Mouse (Mus musculus) lung, embryonic 15.5 days (tissue): ENCODE measurements around the gene Irf8. TPM values are rescaled to one million over a fixed set of nuclear protein-coding genes. Genes with fewer than 3 reads are reported as not detected.

Experiments used
- ATAC-seq: fragments of 200-750 bp; cut with Nextera tagmentation; 2 replicates; pipeline ENCODE4 v1.8.0; 2017; ENCODE audit warnings: moderate number of reproducible peaks, borderline replicate concordance; ENCODE audit not compliant: low FRiP score, low TSS enrichment; ENCODE audit errors: extremely low read depth
- H3K27ac ChIP-seq: fragments of 300-500 bp; sonication (generic); 2 replicates; pipeline ENCODE4 v1.5.1; 2015; ENCODE audit warnings: moderate library complexity, mild to moderate bottlenecking, inconsistent platforms
- H3K27me3 ChIP-seq: fragments of 300-500 bp; sonication (generic); 2 replicates; pipeline ENCODE4 v1.6.1; 2015; ENCODE audit warnings: inconsistent platforms
- H3K36me3 ChIP-seq: fragments of 300-500 bp; sonication (generic); 2 replicates; pipeline ENCODE4 v1.6.1; 2015; ENCODE audit warnings: inconsistent platforms
- H3K4me1 ChIP-seq: fragments of 300-500 bp; sonication (generic); 2 replicates; pipeline ENCODE4 v1.6.1; 2015; ENCODE audit warnings: inconsistent platforms
- H3K4me2 ChIP-seq: fragments of 300-500 bp; sonication (generic); 2 replicates; pipeline ENCODE4 v1.6.1; 2015; ENCODE audit warnings: inconsistent platforms, mild to moderate bottlenecking, moderate library complexity
- H3K4me3 ChIP-seq: fragments of 300-500 bp; sonication (generic); 2 replicates; pipeline ENCODE4 v1.5.1; 2015; ENCODE audit warnings: mild to moderate bottlenecking, inconsistent platforms
- H3K9ac ChIP-seq: fragments of 300-500 bp; sonication (generic); 2 replicates; pipeline ENCODE4 v1.6.1; 2015; ENCODE audit warnings: inconsistent platforms
- H3K9me3 ChIP-seq: fragments of 300-500 bp; sonication (generic); 2 replicates; pipeline ENCODE4 v1.6.1; 2016; ENCODE audit warnings: inconsistent platforms
- WGBS: fragments of 180-500 bp; shearing (Covaris S2); methylation state at CpG from one replicate; pipeline ENCODE4 v1.1.7; 2015; 5-methylcytosine and 5-hydroxymethylcytosine counted together
- polyA plus RNA-seq: library from polyadenylated mRNA; unstranded; fragments of >200 nt; fragmentation: Nextera tagmentation; extraction: Ambion mirVana; gene quantifications from 2 replicates; pipeline ENCODE4 v1.2.1, GENCODE M21; 2015

Irf8 gene
- 16.4 and 18.1 TPM in 2 replicates for polyA plus RNA-seq

GRCm38 (mm10) chr8:120735770-120736481, at the start of gene Irf8:
Gene Irf8, plus strand, starts transcription at chr8:120736358.
- Histone ChIP-seq H3K4me1 (peaks cover 11% of the 10 kb centered on the region), H3K9me3 (no peaks in the 10 kb centered on the region), H3K27ac (no peak within 1 kb of the TSS), H3K4me2 (peak within 1 kb of the TSS; percentile 93), H3K4me3 (peak within 1 kb of the TSS; percentile 50), H3K36me3 (no peaks in the 10 kb centered on the region), H3K9ac (peak within 1 kb of the TSS; percentile 41), H3K27me3 (peaks cover 44% of the 10 kb centered on the region)
- ATAC-seq = peak; percentile 89
- 1% methylated on average over 59 of the region's 62 CpGs for WGBS

- Histone ChIP-seq H3K4me2 (no peak overlapping the region), H3K4me3 (no peak overlapping the region), H3K9ac (no peak overlapping the region), H3K9me3 (no peaks in the 10 kb centered on the region), H3K27ac (no peak overlapping the region), H3K36me3 (no peaks in the 10 kb centered on the region), H3K27me3 (peaks cover 36% of the 10 kb centered on the region), H3K4me1 (peaks cover 8% of the 10 kb centered on the region)
- 80% methylated on average over 5 of the region's 5 CpGs for WGBS
- no peak for ATAC-seq
Observed at GRCm38 (mm10) chr8:120686576-120686975, 49.6 kb upstream of the Irf8 start.

- peaks cover 36% of the 10 kb centered on the region for H3K27me3 ChIP-seq
- no peak overlapping the region for H3K4me3 ChIP-seq
- no peak overlapping the region for H3K4me2 ChIP-seq
- H3K36me3 ChIP-seq = no peaks in the 10 kb centered on the region
- H3K4me1 ChIP-seq = peaks cover 8% of the 10 kb centered on the region
- H3K9ac ChIP-seq = no peak overlapping the region
- 49% methylated on average over 8 of the region's 8 CpGs for WGBS
- no peak overlapping the region for H3K27ac ChIP-seq
- ATAC-seq = no peak
- H3K9me3 ChIP-seq = no peaks in the 10 kb centered on the region
Observed at GRCm38 (mm10) chr8:120687786-120688185, 48.4 kb upstream of the Irf8 start.

- ATAC-seq = no peak
- no peak overlapping the region for H3K4me3 ChIP-seq
- 79% methylated on average over 7 of the region's 7 CpGs for WGBS
Observed at GRCm38 (mm10) chr8:120688511-120688910, 47.6 kb upstream of the Irf8 start.

DNA sequence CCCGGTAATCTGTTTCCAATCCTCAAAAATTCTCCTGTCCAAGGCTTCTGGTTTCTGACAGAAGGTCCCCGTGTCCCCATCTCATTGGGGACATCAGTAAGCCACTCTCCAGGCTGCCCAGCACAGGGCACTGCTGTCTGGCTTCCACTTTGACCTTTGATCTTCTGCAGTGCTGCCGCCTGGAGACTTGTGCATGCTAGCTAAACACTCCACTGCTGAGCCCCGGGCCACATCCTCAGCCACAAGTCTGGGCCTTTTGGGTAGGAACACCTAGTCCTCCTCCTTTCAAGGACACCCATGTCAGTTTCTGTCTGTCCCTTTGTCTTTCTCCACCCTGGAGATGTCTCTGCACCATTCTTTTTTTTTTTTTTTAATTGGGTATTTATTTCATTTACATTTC, 43.2 kb upstream of the Irf8 start:
- WGBS = 50% methylated on average over 4 of the region's 4 CpGs
- H3K4me1 ChIP-seq = peaks cover 39% of the 10 kb centered on the region

More at GRCm38 (mm10) chr8:120688511-120688910, 47.6 kb upstream of the Irf8 start:
- Histone ChIP-seq H3K27me3 (peaks cover 36% of the 10 kb centered on the region), H3K9ac (no peak overlapping the region), H3K4me1 (peaks cover 10% of the 10 kb centered on the region), H3K27ac (no peak overlapping the region), H3K4me2 (no peak overlapping the region), H3K9me3 (no peaks in the 10 kb centered on the region), H3K36me3 (no peaks in the 10 kb centered on the region)

GRCm38 (mm10) chr8:120693861-120694493, 42.2 kb upstream of the Irf8 start:
- H3K4me3 ChIP-seq = no peak overlapping the region
- peak overlapping the region; percentile 24; the same call in 1 of the 2 replicates for H3K4me2 ChIP-seq
- peak overlapping the region; percentile 58; the same call in 1 of the 2 replicates for H3K27ac ChIP-seq
- peaks cover 16% of the 10 kb centered on the region; the same call in 1 of the 2 replicates for H3K27me3 ChIP-seq
- no peaks in the 10 kb centered on the region for H3K36me3 ChIP-seq
- WGBS = 9% methylated on average over 22 of the region's 22 CpGs
- no peak overlapping the region for H3K9ac ChIP-seq
- no peaks in the 10 kb centered on the region for H3K9me3 ChIP-seq
- peaks cover 49% of the 10 kb centered on the region for H3K4me1 ChIP-seq
- ATAC-seq = peak; percentile 90

More for the DNA sequence above, 43.2 kb upstream of the Irf8 start:
- Histone ChIP-seq H3K27me3 (peaks cover 26% of the 10 kb centered on the region), H3K27ac (no peak overlapping the region), H3K4me2 (no peak overlapping the region), H3K36me3 (no peaks in the 10 kb centered on the region), H3K4me3 (no peak overlapping the region), H3K9ac (no peak overlapping the region), H3K9me3 (no peaks in the 10 kb centered on the region)
- ATAC-seq = no peak

DNA sequence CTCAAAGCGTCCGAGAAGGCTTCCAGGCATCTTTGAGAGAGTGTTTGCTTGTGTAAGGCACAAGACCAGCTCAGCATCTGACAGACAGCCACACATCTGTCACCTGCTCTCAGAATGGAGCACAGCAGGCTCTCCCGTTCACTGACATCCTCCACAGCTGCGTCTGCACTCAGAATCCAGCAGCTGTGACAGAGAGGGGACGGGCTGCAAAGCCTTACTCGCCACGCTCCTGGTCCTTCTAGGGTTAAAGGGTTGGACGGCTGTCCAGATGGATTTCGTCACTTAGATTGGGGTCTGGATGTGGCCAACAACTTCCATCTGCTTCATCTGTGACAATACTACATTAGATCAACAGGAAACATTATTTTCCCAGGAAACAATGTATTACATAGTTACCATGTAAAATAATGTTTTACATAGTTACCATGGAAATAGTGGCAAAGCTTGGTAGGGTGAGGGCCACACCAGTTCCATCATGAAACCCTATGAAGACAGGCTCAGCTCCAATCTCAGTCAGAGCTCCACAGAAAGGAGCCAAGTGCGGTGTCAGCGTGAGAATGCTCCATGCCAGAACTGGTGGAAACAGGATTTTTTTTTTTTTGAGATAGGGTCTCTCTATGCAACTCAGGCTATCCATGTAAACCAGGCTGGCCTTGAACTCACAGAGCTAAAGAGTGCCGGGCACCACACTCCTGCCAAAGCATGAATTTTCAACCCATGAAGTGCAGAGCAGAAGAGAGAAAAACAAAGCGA, 39.6 kb upstream of the Irf8 start:
- Histone ChIP-seq H3K36me3 (no peaks in the 10 kb centered on the region), H3K27me3 (no peaks in the 10 kb centered on the region), H3K27ac (peak overlapping the region; percentile 85), H3K9ac (no peak overlapping the region), H3K4me2 (peak overlapping the region; percentile 3; the same call in 1 of the 2 replicates), H3K9me3 (no peaks in the 10 kb centered on the region), H3K4me3 (no peak overlapping the region), H3K4me1 (peaks cover 62% of the 10 kb centered on the region)
- 25% methylated on average over 13 of the region's 13 CpGs for WGBS
- ATAC-seq = peak; percentile 78

DNA sequence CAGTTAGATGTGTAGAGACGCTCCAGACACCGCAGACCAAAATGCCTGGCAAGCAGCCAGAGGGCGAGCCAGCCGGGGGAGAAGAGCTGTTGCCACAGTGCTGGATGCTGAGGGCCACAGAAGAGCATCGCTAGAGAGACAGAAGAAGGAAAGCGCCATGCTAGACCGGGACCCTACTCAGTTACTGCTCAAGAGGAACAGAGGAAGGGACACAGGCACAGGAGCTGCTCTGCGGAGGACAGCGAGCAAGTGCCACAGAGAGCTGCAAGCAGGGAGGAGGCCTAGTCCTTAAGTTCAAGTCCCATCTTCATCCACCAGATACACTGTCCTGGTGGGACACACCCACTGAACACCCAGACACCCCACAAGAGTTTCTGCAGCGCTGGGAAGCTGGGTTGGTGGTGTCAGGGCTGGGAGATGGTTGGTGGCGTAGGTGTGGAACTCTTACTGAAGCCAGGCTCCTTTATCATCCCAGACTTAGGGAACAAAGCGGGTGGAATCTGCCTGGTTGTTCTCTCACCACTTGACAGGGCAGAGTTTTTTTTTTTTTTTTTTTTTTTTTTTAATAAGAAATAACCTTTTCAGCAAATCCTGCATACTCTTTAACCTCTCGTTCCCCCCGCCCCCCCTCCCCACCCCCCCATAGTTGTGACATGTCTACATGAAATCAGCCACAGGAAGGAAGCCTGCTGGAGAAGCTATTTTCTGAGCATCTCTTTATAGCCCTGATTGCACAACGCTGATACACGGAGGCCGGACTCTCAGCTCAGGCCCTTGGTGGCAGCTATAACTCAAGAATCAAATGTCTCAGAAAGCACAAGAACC, 38.8 kb upstream of the Irf8 start:
- H3K9me3 ChIP-seq = no peaks in the 10 kb centered on the region
- H3K36me3 ChIP-seq = no peaks in the 10 kb centered on the region
- no peak overlapping the region for H3K9ac ChIP-seq
- 0 out of 2 replicates have a peak, but pooled peaks cover 6% of the 10 kb centered on the region for H3K27me3 ChIP-seq
- WGBS = 45% methylated on average over 15 of the region's 17 CpGs
- H3K4me2 ChIP-seq = 0 out of 2 replicates have a peak overlapping the region, but pooled peaks have one; percentile 3
- H3K4me1 ChIP-seq = peaks cover 62% of the 10 kb centered on the region
- no peak for ATAC-seq
- no peak overlapping the region for H3K4me3 ChIP-seq
- peak overlapping the region; percentile 85 for H3K27ac ChIP-seq

DNA sequence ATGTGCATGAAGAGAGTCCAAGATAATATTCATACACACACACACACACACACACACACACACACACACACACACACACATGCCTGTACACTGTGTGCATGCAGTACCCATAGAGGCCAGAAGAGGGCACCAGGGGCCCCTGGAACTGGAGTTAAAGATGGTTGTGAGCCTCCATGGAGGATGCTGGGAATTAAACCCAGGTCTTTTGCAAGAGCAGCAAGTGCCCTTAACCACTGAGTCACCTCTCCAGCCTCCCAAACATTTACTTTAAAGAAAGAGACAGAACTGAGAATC, 38.2 kb upstream of the Irf8 start:
- no peak overlapping the region for H3K9ac ChIP-seq
- no peak overlapping the region for H3K27ac ChIP-seq
- no peak for ATAC-seq

GRCm38 (mm10) chr8:120698426-120698825, 37.7 kb upstream of the Irf8 start:
- H3K9me3 ChIP-seq = no peaks in the 10 kb centered on the region
- ATAC-seq = no peak
- 38% methylated on average over 7 of the region's 7 CpGs for WGBS

More for the DNA sequence above, 38.2 kb upstream of the Irf8 start:
- peaks cover 10% of the 10 kb centered on the region; the same call in 1 of the 2 replicates for H3K27me3 ChIP-seq
- peaks cover 60% of the 10 kb centered on the region for H3K4me1 ChIP-seq
- H3K9me3 ChIP-seq = no peaks in the 10 kb centered on the region
- H3K4me3 ChIP-seq = no peak overlapping the region
- H3K36me3 ChIP-seq = no peaks in the 10 kb centered on the region
- H3K4me2 ChIP-seq = no peak overlapping the region

GRCm38 (mm10) chr8:120699079-120699478, 37.1 kb upstream of the Irf8 start:
- H3K36me3 ChIP-seq = no peaks in the 10 kb centered on the region
- H3K9me3 ChIP-seq = no peaks in the 10 kb centered on the region
- H3K27me3 ChIP-seq = peaks cover 15% of the 10 kb centered on the region; the same call in 1 of the 2 replicates
- no peak for ATAC-seq
- H3K9ac ChIP-seq = no peak overlapping the region
- WGBS = 48% methylated on average over 6 of the region's 6 CpGs
- no peak overlapping the region for H3K4me2 ChIP-seq
- peak overlapping the region; percentile 85 for H3K27ac ChIP-seq
- H3K4me3 ChIP-seq = no peak overlapping the region
- H3K4me1 ChIP-seq = peaks cover 55% of the 10 kb centered on the region

More at GRCm38 (mm10) chr8:120698426-120698825, 37.7 kb upstream of the Irf8 start:
- Histone ChIP-seq H3K27ac (peak overlapping the region; percentile 85), H3K36me3 (no peaks in the 10 kb centered on the region), H3K9ac (no peak overlapping the region), H3K4me1 (peaks cover 60% of the 10 kb centered on the region), H3K27me3 (peaks cover 10% of the 10 kb centered on the region; the same call in 1 of the 2 replicates), H3K4me2 (no peak overlapping the region), H3K4me3 (no peak overlapping the region)
